Mouse (Mus musculus): Measurements from ENCODE around the gene Epas1. TPM values are rescaled to one million over a fixed set of nuclear protein-coding genes. Genes with fewer than 3 reads are reported as not detected.

Gene Epas1
- polyA plus RNA-seq, 1 experiment = 7.0 TPM

DNA sequence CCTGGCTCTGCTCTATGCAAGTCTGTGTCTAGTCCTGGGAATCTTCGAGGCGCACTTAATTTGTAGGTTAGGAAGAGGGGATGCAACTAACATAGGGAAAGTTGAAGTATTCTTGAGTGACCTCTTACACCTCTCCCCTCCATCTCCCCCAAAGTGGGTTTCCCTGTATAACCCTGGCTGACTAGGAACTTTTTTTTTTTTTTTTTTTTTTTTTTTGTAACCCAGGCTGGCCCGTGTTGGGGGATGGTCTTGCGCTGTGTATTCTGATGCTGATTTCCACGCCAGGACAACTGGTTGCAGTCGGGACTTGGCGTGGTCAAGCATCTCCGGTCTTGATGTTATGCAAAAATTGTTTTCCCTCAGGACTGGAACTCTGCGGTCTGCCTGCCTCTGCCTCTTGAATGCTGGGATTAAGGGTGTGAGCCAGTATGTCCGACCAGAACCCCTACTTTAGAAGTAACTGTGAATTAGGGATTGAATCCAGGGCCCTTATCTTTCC lies 2.1 kb upstream of the Epas1 start:
- H3K4me3 ChIP-seq (ENCODE audit: low read depth, low read length) = no peak overlapping the region
- TF ChIP-seq EP300 (IDR thresholded peaks at IDR 0.05; ENCODE audit: insufficient read depth, low read depth, low read length) (peak; percentile 99), POLR2A (IDR thresholded peaks at IDR 0.05; ENCODE audit: insufficient read depth, low read length) (no peak)
- H3K36me3 ChIP-seq (ENCODE audit: control insufficient read depth, insufficient read depth, low read length, poor library complexity, severe bottlenecking) = no peaks in the 10 kb centered on the region
- no peaks in the 10 kb centered on the region for H3K9me3 ChIP-seq (replicated peaks; ENCODE audit: control insufficient read depth, insufficient read depth, low read length, poor library complexity, severe bottlenecking)
- peak overlapping the region; percentile 89 for H3K27ac ChIP-seq (ENCODE audit: insufficient read depth, low read length)
- no peaks in the 10 kb centered on the region for H3K27me3 ChIP-seq (ENCODE audit: control insufficient read depth, insufficient read depth, low read length, poor library complexity, severe bottlenecking)
- H3K4me1 ChIP-seq (ENCODE audit: control insufficient read depth, insufficient read depth, low read length) = peaks cover 7% of the 10 kb centered on the region
- H3K9ac ChIP-seq (ENCODE audit: low read depth, poor library complexity, severe bottlenecking) = peak overlapping the region; percentile 67; the same call in 1 of the 2 replicates

DNA sequence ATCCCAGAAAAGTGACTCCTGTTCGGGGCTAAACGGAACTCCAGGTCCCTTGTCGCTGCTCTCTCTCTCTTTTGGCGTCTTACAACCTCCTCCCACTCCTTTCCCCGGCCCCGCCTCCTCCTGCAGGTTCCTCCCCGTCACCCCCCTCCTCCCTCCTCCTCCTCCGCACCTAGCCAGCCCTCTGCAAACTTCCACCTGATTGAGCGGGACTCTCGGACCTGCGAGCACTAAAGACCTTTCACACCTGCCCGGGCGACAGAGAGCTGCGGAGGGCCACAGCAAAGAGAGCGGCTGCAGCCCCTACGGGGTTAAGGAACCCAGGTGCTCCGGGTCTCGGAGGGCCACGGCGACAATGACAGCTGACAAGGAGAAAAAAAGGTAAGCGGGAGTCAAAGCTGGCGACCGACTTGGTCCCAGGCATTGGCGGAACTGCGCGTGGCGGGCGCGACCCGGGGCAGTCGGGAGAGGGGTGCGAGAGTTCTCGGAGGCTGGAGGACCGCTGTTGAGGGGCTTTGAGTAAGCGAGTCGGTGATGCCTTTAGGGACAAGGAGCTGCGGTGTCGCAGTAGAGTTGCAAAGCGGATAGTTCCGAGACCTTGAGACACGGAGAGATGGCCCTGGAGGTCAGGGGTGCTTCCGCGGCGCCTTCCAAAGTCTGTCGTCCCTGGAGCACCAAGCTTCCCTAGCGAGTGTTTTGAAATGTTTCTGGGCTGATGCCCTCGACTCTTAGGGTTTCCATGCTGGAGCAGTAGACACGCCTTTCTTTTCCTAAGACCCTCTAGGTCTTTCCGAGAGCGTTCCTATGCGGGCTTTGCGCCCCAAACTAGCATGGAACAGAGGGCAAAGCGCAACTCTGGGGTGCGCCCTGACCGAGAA lies 668 bp downstream of the Epas1 start:
- TF ChIP-seq POLR2A (IDR thresholded peaks at IDR 0.05; ENCODE audit: insufficient read depth, low read length) (no peak), EP300 (IDR thresholded peaks at IDR 0.05; ENCODE audit: insufficient read depth, low read depth, low read length) (0 out of 2 replicates have a peak, but pooled peaks have one; percentile 3)

DNA sequence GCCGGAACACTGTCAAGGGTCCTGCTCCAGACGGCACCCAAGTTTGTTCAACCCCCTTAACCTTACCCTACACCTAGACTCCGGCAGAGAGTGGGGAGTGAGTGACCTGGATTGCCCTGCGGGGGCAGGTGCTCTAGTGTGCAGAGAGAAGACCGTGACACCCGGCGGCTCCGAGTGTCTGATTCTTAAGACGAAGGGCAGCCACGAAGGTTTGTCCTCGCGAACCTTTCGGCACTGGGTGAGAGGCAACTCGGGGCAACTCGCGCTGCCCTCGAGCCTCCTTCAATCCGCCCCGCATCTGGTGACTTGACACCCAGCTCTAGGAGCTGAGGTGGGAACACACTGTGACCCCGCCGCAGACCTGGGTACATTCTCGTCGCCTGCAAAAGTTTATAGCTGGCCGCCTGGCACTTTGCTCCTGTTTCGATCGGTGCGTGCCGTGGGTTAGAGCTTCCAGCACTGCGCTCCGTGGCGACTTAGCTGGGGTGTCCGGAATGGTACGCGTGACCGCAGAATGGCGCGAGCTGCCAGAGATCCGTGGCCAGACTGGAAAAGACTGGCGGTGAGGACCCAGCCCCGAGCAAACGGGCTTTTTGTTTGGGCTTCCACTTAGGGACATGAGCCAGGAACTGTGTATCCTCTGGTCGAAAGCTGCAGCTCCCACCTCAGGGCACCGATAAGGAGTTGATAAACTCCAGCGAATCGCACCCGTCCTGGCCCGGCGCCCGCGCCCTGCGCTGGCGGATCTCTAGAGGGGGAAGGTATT lies 1.5 kb downstream of the Epas1 start:
- H3K27me3 ChIP-seq (ENCODE audit: control insufficient read depth, insufficient read depth, low read length, poor library complexity, severe bottlenecking) = no peaks in the 10 kb centered on the region
- H3K9ac ChIP-seq (ENCODE audit: low read depth, poor library complexity, severe bottlenecking) = peak overlapping the region; percentile 67
- H3K36me3 ChIP-seq (ENCODE audit: control insufficient read depth, insufficient read depth, low read length, poor library complexity, severe bottlenecking) = no peaks in the 10 kb centered on the region
- no peak overlapping the region for H3K27ac ChIP-seq (ENCODE audit: insufficient read depth, low read length)
- TF ChIP-seq CTCF (IDR thresholded peaks at IDR 0.05; ENCODE audit: low read depth, low read length) (no peak), POLR2A (IDR thresholded peaks at IDR 0.05; ENCODE audit: insufficient read depth, low read length) (no peak), EP300 (IDR thresholded peaks at IDR 0.05; ENCODE audit: insufficient read depth, low read depth, low read length) (no peak)
- H3K4me3 ChIP-seq (ENCODE audit: low read depth, low read length) = peak overlapping the region; percentile 84
- H3K4me1 ChIP-seq (ENCODE audit: control insufficient read depth, insufficient read depth, low read length) = peaks cover 7% of the 10 kb centered on the region
- H3K9me3 ChIP-seq (replicated peaks; ENCODE audit: control insufficient read depth, insufficient read depth, low read length, poor library complexity, severe bottlenecking) = no peaks in the 10 kb centered on the region

More for the DNA sequence above, 668 bp downstream of the Epas1 start:
- Histone ChIP-seq H3K27me3 (ENCODE audit: control insufficient read depth, insufficient read depth, low read length, poor library complexity, severe bottlenecking) (no peaks in the 10 kb centered on the region), H3K27ac (ENCODE audit: insufficient read depth, low read length) (no peak overlapping the region), H3K4me1 (ENCODE audit: control insufficient read depth, insufficient read depth, low read length) (peaks cover 7% of the 10 kb centered on the region), H3K4me3 (ENCODE audit: low read depth, low read length) (peak overlapping the region; percentile 84), H3K9me3 (replicated peaks; ENCODE audit: control insufficient read depth, insufficient read depth, low read length, poor library complexity, severe bottlenecking) (no peaks in the 10 kb centered on the region), H3K36me3 (ENCODE audit: control insufficient read depth, insufficient read depth, low read length, poor library complexity, severe bottlenecking) (no peaks in the 10 kb centered on the region), H3K9ac (ENCODE audit: low read depth, poor library complexity, severe bottlenecking) (peak overlapping the region; percentile 67)

DNA sequence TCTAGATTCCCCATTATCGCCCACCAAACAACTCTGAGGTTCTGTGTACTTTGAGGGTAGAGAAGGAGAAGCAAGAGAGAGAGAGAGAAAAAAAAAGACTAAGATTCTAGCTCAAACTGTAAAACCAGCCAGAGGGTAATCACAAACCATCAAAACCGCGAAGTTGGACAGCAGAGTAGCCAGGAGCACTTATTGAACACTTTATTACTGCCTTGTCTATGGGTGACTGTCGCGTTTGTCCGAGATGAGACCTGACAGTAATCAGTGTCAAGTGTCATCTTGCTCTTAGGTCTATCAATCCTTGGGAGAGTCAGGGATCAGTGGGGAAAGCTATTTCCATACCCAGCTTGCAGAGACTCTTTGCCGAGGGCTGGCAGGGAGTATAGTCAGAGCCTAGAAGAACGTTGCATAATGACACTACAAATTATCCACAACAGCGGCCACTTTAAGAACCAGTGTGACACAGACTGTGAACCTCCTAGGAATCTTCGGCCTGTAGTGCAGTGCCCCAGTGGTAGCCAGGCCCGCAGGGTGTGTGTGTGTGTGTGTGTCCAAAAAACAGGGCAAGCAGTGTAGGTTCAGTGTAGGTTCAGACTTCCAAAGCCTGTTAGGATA lies 2.2 kb downstream of the Epas1 start:
- TF ChIP-seq CTCF (IDR thresholded peaks at IDR 0.05; ENCODE audit: low read depth, low read length) (no peak), POLR2A (IDR thresholded peaks at IDR 0.05; ENCODE audit: insufficient read depth, low read length) (no peak), EP300 (IDR thresholded peaks at IDR 0.05; ENCODE audit: insufficient read depth, low read depth, low read length) (no peak)
- Histone ChIP-seq H3K9ac (ENCODE audit: low read depth, poor library complexity, severe bottlenecking) (peak overlapping the region; percentile 67), H3K4me1 (ENCODE audit: control insufficient read depth, insufficient read depth, low read length) (peaks cover 5% of the 10 kb centered on the region), H3K4me3 (ENCODE audit: low read depth, low read length) (peak overlapping the region; percentile 84), H3K27me3 (ENCODE audit: control insufficient read depth, insufficient read depth, low read length, poor library complexity, severe bottlenecking) (no peaks in the 10 kb centered on the region), H3K27ac (ENCODE audit: insufficient read depth, low read length) (no peak overlapping the region), H3K36me3 (ENCODE audit: control insufficient read depth, insufficient read depth, low read length, poor library complexity, severe bottlenecking) (no peaks in the 10 kb centered on the region), H3K9me3 (replicated peaks; ENCODE audit: control insufficient read depth, insufficient read depth, low read length, poor library complexity, severe bottlenecking) (no peaks in the 10 kb centered on the region)

DNA sequence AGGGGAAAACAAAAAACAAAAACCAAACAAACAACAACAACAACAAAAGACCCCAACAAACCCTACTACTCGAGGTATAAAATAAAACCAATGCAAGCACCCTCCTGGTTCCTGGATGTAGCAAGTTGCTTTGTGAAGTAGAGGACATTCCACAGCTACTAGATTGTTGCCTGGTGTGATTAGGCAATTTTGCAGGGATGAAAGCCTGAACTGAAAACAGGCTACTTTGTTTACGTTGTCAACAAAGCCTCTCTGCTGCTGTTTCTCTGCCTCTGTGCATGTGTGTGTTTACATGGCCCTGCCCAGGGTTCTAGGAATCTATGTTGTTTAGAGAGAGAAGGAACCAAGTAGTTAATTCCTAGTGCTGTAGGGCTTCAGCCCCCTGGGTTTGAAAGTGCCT lies 4.1 kb downstream of the Epas1 start:
- no peak overlapping the region for H3K4me3 ChIP-seq (ENCODE audit: low read depth, low read length)
- TF ChIP-seq EP300 (IDR thresholded peaks at IDR 0.05; ENCODE audit: insufficient read depth, low read depth, low read length) (no peak), POLR2A (IDR thresholded peaks at IDR 0.05; ENCODE audit: insufficient read depth, low read length) (no peak), CTCF (IDR thresholded peaks at IDR 0.05; ENCODE audit: low read depth, low read length) (no peak)
- peaks cover 2% of the 10 kb centered on the region for H3K4me1 ChIP-seq (ENCODE audit: control insufficient read depth, insufficient read depth, low read length)
- no peaks in the 10 kb centered on the region for H3K27me3 ChIP-seq (ENCODE audit: control insufficient read depth, insufficient read depth, low read length, poor library complexity, severe bottlenecking)
- H3K9ac ChIP-seq (ENCODE audit: low read depth, poor library complexity, severe bottlenecking) = no peak overlapping the region
- no peaks in the 10 kb centered on the region for H3K36me3 ChIP-seq (ENCODE audit: control insufficient read depth, insufficient read depth, low read length, poor library complexity, severe bottlenecking)
- H3K9me3 ChIP-seq (replicated peaks; ENCODE audit: control insufficient read depth, insufficient read depth, low read length, poor library complexity, severe bottlenecking) = no peaks in the 10 kb centered on the region
- H3K27ac ChIP-seq (ENCODE audit: insufficient read depth, low read length) = no peak overlapping the region

Measured in ES-Bruce4 (cell line).